Comparison of ENCODE assay signal across 24 mouse cellular contexts in genomic region chr11:54944702-54945101, GRCm38 (mm10). TPM values are rescaled to one million over a fixed set of nuclear protein-coding genes. Genes with fewer than 3 reads are reported as not detected.
"Had no signal": no experiment of that assay in that cellular context is flagged by ENCODE, and none has a peak within 500 bp of the region (broad histone marks: within the 10 kb centered on the region; RNA-seq: fewer than 3 reads in every experiment).

No protein-coding gene starts in this region.

- H3K36me3 ChIP-seq: midbrain, embryonic 10.5 days; midbrain, embryonic 13.5 days; neural tube, embryonic 13.5 days; stomach, embryonic 15.5 days had no signal

- H3K4me3 ChIP-seq: limb, embryonic 12.5 days; limb, embryonic 15.5 days; megakaryocyte, embryonic 14.5 days; midbrain, embryonic 10.5 days; midbrain, embryonic 13.5 days; myocyte; neural tube, embryonic 13.5 days; stomach, embryonic 15.5 days had no signal

- H3K9ac ChIP-seq: limb, embryonic 12.5 days; limb, embryonic 15.5 days; liver, embryonic 14.5 days; liver, postnatal 0 days; lung, embryonic 14.5 days; midbrain, embryonic 13.5 days; neural tube, embryonic 13.5 days; stomach, embryonic 15.5 days had no signal

- H3K27ac ChIP-seq: kidney, postnatal 0 days; limb, embryonic 12.5 days; limb, embryonic 15.5 days; liver, embryonic 14.5 days; macrophage; midbrain, embryonic 10.5 days; midbrain, embryonic 13.5 days; neural tube, embryonic 13.5 days; stomach, embryonic 15.5 days had no signal

- DNase-seq: kidney, adult 2 months; kidney, postnatal 25 days; left cerebral cortex, postnatal 4 days; liver, postnatal 0 days; lung, embryonic 14.5 days; retina, postnatal 1 day; thymus, postnatal 14 days; thymus, postnatal 4 days had no signal

- H3K27me3 ChIP-seq: limb, embryonic 12.5 days; limb, embryonic 15.5 days; megakaryocyte, embryonic 14.5 days; midbrain, embryonic 13.5 days; neural tube, embryonic 13.5 days; stomach, embryonic 15.5 days had no signal

- H3K4me2 ChIP-seq: limb, embryonic 12.5 days; limb, embryonic 15.5 days; liver, embryonic 11.5 days; lung, embryonic 14.5 days; midbrain, embryonic 13.5 days; neural tube, embryonic 13.5 days; stomach, embryonic 15.5 days had no signal

- ATAC-seq: liver, postnatal 0 days; lung, postnatal 0 days; midbrain, embryonic 13.5 days; midbrain, embryonic 16.5 days had no signal

- H3K9me3 ChIP-seq: limb, embryonic 12.5 days; limb, embryonic 15.5 days; megakaryocyte, embryonic 14.5 days; midbrain, embryonic 10.5 days; midbrain, embryonic 13.5 days; neural tube, embryonic 13.5 days; stomach, embryonic 15.5 days had no signal

- H3K4me1 ChIP-seq: limb, embryonic 12.5 days; limb, embryonic 15.5 days; midbrain, embryonic 13.5 days; neural tube, embryonic 13.5 days; stomach, embryonic 15.5 days had no signal

RNA-seq across cellular contexts. Expression of gene Gpx3, which starts 42.4 kb away (rescaled TPM):
- total RNA-seq: monocyte, adult 5-6 weeks; neutrophil, adult 5-6 weeks had no signal
